ENCODE assay signal across 10 mouse cellular contexts in the genomic region with DNA sequence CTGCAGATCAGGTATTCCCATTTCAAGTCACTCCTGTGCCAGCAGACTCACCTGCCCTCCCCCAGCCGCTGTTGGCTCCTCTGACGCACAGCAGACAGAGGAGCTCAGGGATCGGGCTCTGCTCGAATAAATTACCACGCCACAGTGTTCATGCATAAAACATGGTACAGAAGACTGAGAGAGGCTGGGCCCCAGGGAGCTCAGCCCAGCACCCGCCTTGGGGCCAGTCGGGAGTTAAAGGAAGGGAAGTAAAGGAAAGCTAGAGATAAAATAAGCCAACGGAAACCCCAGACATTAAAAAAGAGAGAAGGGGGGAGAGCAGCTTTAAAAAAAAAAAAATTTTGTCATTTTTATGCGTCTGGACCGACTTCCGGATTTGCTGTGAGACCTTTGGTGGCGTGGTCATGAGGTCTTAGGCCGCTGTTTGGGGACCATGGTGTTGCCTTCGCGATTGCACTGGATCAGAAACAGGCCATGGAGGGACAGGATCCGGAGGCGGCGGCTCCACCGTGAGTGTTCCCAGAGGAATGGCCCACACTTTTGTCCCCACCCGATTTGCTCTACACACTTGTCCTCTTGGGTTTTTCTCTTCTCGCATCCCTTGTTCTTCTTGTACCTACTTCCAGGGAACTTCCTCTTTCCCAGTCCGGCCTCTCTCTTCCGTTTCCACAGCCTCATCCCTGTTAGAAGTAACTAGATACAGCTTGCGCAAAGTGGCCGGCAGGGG.
DNase-seq lines count a peak whose midpoint lies in the region; ATAC-seq and TF ChIP-seq lines count a peak whose summit lies in the region.
"Had no signal": no experiment of that assay in that cellular context is flagged by ENCODE, and none has a peak within 500 bp of the region (broad histone marks: within the 10 kb centered on the region; RNA-seq: fewer than 3 reads in every experiment).

No protein-coding gene starts in this region.

- H3K27me3 ChIP-seq in kidney, embryonic 16.5 days (ENCODE audit: insufficient read depth, low read length): no peaks in the 10 kb centered on the region
- H3K27me3 ChIP-seq in kidney, adult 2 months (replicated peaks; ENCODE audit: control insufficient read depth, insufficient read depth, low read length): no peaks in the 10 kb centered on the region
- H3K27me3 ChIP-seq in liver, embryonic 13.5 days: no peaks in the 10 kb centered on the region
- no peaks in the 10 kb centered on the region for H3K27me3 ChIP-seq in spleen, adult 2 months (ENCODE audit: control insufficient read depth, insufficient read depth, low read length)
- H3K27me3 ChIP-seq: limb, embryonic 13.5 days had no signal

- H3K9ac ChIP-seq in kidney, embryonic 16.5 days (replicated peaks; ENCODE audit: low read length): no peak overlapping the region
- H3K9ac ChIP-seq in liver, embryonic 13.5 days: peak overlapping the region; percentile 66
- H3K9ac ChIP-seq: heart, embryonic 13.5 days; limb, embryonic 13.5 days had no signal

- ATAC-seq in kidney, embryonic 16.5 days (ENCODE audit: low FRiP score, low TSS enrichment): peak; percentile 65; the same call in 1 of the 2 replicates
- ATAC-seq in common myeloid progenitor, adult 5-6 weeks (replicated peaks; ENCODE audit: low read depth, poor library complexity, severe bottlenecking): peak; percentile 60
- peak; percentile 41 for ATAC-seq in liver, embryonic 13.5 days (ENCODE audit: low read depth)

- TF ChIP-seq POLR2A in kidney, adult 2 months (IDR thresholded peaks at IDR 0.05; ENCODE audit: low read depth, low read length): no peak
- TF ChIP-seq POLR2A in spleen, adult 2 months (IDR thresholded peaks at IDR 0.05; ENCODE audit: low read depth, low read length): no peak; the same call in 1 of the 2 replicates

- no peak overlapping the region for H3K4me3 ChIP-seq in kidney, embryonic 16.5 days (ENCODE audit: low read length)
- H3K4me3 ChIP-seq in kidney, adult 2 months (ENCODE audit: insufficient read depth, low read depth, low read length): no peak overlapping the region
- H3K4me3 ChIP-seq in liver, embryonic 13.5 days (replicated peaks): peak overlapping the region; percentile 48
- peak overlapping the region; percentile 62 for H3K4me3 ChIP-seq in spleen, adult 2 months (ENCODE audit: extremely low read depth, insufficient read depth, insufficient read length)
- H3K4me3 ChIP-seq: heart, embryonic 13.5 days; limb, embryonic 13.5 days had no signal

- no peak for DNase-seq in kidney, adult 2 months
- DNase-seq in liver, embryonic 13.5 days: no peak
- DNase-seq in spleen, adult 2 months (ENCODE audit: low read depth in 1 of 2, low spot score in 2 of 2): peak in 1 of 2 experiments; percentile 22
- no peak for DNase-seq in right cerebral cortex, postnatal 36 days (ENCODE audit: low spot score in 2 of 2)
- no peak for DNase-seq in adrenal gland, adult 8-10 months
- DNase-seq in cerebellum, postnatal 10 days: no peak

- H3K36me3 ChIP-seq in kidney, embryonic 16.5 days (ENCODE audit: insufficient read depth, low read length): no peaks in the 10 kb centered on the region
- H3K36me3 ChIP-seq in kidney, adult 2 months (ENCODE audit: control insufficient read depth, insufficient read depth, low read length): no peaks in the 10 kb centered on the region
- no peaks in the 10 kb centered on the region for H3K36me3 ChIP-seq in liver, embryonic 13.5 days
- no peaks in the 10 kb centered on the region; the same call in 1 of the 2 replicates for H3K36me3 ChIP-seq in spleen, adult 2 months (ENCODE audit: control insufficient read depth, insufficient read depth, low read length)
- H3K36me3 ChIP-seq: heart, embryonic 13.5 days; limb, embryonic 13.5 days had no signal

- no peaks in the 10 kb centered on the region; the same call in 1 of the 2 replicates for H3K4me1 ChIP-seq in kidney, embryonic 16.5 days (ENCODE audit: insufficient read depth, low read length)
- no peaks in the 10 kb centered on the region for H3K4me1 ChIP-seq in kidney, adult 2 months (ENCODE audit: control insufficient read depth, insufficient read depth, low read length)
- H3K4me1 ChIP-seq in liver, embryonic 13.5 days (replicated peaks): peaks cover 68% of the 10 kb centered on the region
- H3K4me1 ChIP-seq in spleen, adult 2 months (ENCODE audit: control insufficient read depth, insufficient read depth, insufficient read length): peaks cover 12% of the 10 kb centered on the region
- H3K4me1 ChIP-seq: limb, embryonic 13.5 days had no signal

- no peak overlapping the region for H3K4me2 ChIP-seq in kidney, embryonic 16.5 days (replicated peaks; ENCODE audit: low read depth, low read length)
- H3K4me2 ChIP-seq in liver, embryonic 13.5 days: peak overlapping the region; percentile 66
- H3K4me2 ChIP-seq: heart, embryonic 13.5 days; limb, embryonic 13.5 days had no signal

- no peak overlapping the region for H3K27ac ChIP-seq in kidney, embryonic 16.5 days (ENCODE audit: low read length)
- no peak overlapping the region for H3K27ac ChIP-seq in kidney, adult 2 months (ENCODE audit: insufficient read depth, low read depth, low read length)
- H3K27ac ChIP-seq in liver, embryonic 13.5 days: peak overlapping the region; percentile 69
- H3K27ac ChIP-seq in spleen, adult 2 months (ENCODE audit: insufficient read depth, low read length): peak overlapping the region; percentile 79
- H3K27ac ChIP-seq: heart, embryonic 13.5 days; limb, embryonic 13.5 days had no signal

- 71% methylated on average over 25 of the region's 25 CpGs for WGBS in kidney, embryonic 16.5 days
- 71% methylated on average over 25 of the region's 25 CpGs for WGBS in kidney, adult 2 months
- 19% methylated on average over 25 of the region's 25 CpGs for WGBS in liver, embryonic 13.5 days (ENCODE audit: insufficient replicate concordance)
- 13% methylated on average over 25 of the region's 25 CpGs for WGBS in spleen, adult 2 months

- TF ChIP-seq CTCF in kidney, adult 2 months (conservative IDR thresholded peaks at IDR 0.05; ENCODE audit: insufficient read depth, insufficient read length, low read depth, low read length): no peak
- no peak for TF ChIP-seq CTCF in spleen, adult 2 months (IDR thresholded peaks at IDR 0.05; ENCODE audit: extremely low read depth, insufficient read depth, insufficient read length, insufficient replicate concordance)

- no peaks in the 10 kb centered on the region for H3K9me3 ChIP-seq in kidney, embryonic 16.5 days (ENCODE audit: low read length)
- no peaks in the 10 kb centered on the region for H3K9me3 ChIP-seq in liver, embryonic 13.5 days (replicated peaks)
- H3K9me3 ChIP-seq: heart, embryonic 13.5 days; limb, embryonic 13.5 days had no signal

Comparison
In these comparisons a context has a peak if more than half of its experiments do, and no peak if none do; other contexts are left out.
1. H3K27ac ChIP-seq: peak in liver, embryonic 13.5 days (single experiment) and spleen, adult 2 months (single experiment); none in kidney, embryonic 16.5 days (single experiment) and kidney, adult 2 months (single experiment).
2. H3K4me3 ChIP-seq: peak in liver, embryonic 13.5 days (single experiment) and spleen, adult 2 months (single experiment); none in kidney, embryonic 16.5 days (single experiment) and kidney, adult 2 months (single experiment).
3. Peak in every context shown above with its lines, with median percentiles within 50 percentile points of each other: ATAC-seq.